Mouse (Mus musculus): ENCODE measurements around the gene Eif3l.

DNA sequence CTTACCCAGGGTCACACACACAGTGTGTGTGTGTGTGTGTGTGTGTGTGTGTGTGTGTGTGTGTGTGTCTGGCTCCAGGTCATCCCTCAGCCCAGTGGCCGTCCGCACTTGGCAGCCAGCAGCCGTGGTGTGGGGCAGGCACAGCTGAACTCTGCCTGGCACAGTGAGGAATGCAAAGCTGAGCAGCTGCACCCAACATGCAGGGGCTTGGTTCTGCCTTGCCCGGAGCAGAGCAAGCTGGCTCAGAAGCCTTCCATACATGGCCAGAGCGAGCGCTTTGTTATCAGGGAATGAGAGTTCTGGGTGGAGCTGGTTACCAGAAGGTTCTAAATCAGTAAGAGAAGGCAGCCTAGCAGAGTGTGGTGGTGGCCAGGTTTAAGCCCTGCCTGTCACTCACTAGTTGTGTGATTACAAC, 22.6 kb downstream of the Eif3l start:
- TF ChIP-seq POLR2A (IDR thresholded peaks at IDR 0.05; ENCODE audit: borderline replicate concordance, extremely low read depth, insufficient read depth, insufficient read length, poor library complexity, severe bottlenecking) = no peak
- no peak for TF ChIP-seq CTCF (IDR thresholded peaks at IDR 0.05; ENCODE audit: borderline replicate concordance, extremely low read depth, insufficient read depth, insufficient read length)

Data from brain, embryonic 14.5 days (tissue).